Mouse (Mus musculus) neural tube, embryonic 10.5 days (tissue): ENCODE results near the gene Pde8b.
"Not testable (repeated sequence)": the region's sequence is repeated elsewhere in the genome, so short reads cannot be mapped to it uniquely, and the experiment has no call there.

Source experiments
- DNase-seq: peaks from one replicate; pipeline ENCODE4 v3.0.0-alpha.2; 2017; ENCODE audit warnings: low spot score; ENCODE audit errors: extremely low spot score

Gene Pde8b

GRCm38 (mm10) chr13:95221882-95222568 is 28.1 kb downstream of the Pde8b start:
- peak; percentile 19 for DNase-seq

- not testable (repeated sequence) for DNase-seq
Observed at GRCm38 (mm10) chr13:95215661-95216170, 34.4 kb downstream of the Pde8b start.

GRCm38 (mm10) chr13:95212320-95212719 is 37.8 kb downstream of the Pde8b start:
- DNase-seq: no peak

- DNase-seq: not testable (repeated sequence)
Observed at GRCm38 (mm10) chr13:95207301-95207700, 42.8 kb downstream of the Pde8b start.

GRCm38 (mm10) chr13:95202151-95202758 is 47.9 kb downstream of the Pde8b start:
- no peak for DNase-seq

GRCm38 (mm10) chr13:95200817-95201216 is 49.3 kb downstream of the Pde8b start:
- no peak for DNase-seq

- DNase-seq: no peak
Observed at GRCm38 (mm10) chr13:95200036-95200435, 50.1 kb downstream of the Pde8b start.

GRCm38 (mm10) chr13:95196106-95196705 is 53.9 kb downstream of the Pde8b start:
- DNase-seq: no peak

- DNase-seq: no peak
Observed at GRCm38 (mm10) chr13:95191951-95192350, 58.2 kb downstream of the Pde8b start.

GRCm38 (mm10) chr13:95189111-95189510 is 61.0 kb downstream of the Pde8b start:
- no peak for DNase-seq

- DNase-seq: no peak
Observed at GRCm38 (mm10) chr13:95187153-95187665, 62.9 kb downstream of the Pde8b start.

- DNase-seq: no peak
Observed at GRCm38 (mm10) chr13:95186741-95187035, 63.4 kb downstream of the Pde8b start.

GRCm38 (mm10) chr13:95185891-95186740 is 64.0 kb downstream of the Pde8b start:
- no peak for DNase-seq

- DNase-seq: no peak
Observed at GRCm38 (mm10) chr13:95183686-95184085, 66.5 kb downstream of the Pde8b start.

GRCm38 (mm10) chr13:95180208-95180607 is 69.9 kb downstream of the Pde8b start:
- DNase-seq: no peak

GRCm38 (mm10) chr13:95177326-95177725 is 72.8 kb downstream of the Pde8b start:
- no peak for DNase-seq

- DNase-seq: no peak
Observed at GRCm38 (mm10) chr13:95176399-95176798, 73.7 kb downstream of the Pde8b start.

GRCm38 (mm10) chr13:95174253-95174652 is 75.9 kb downstream of the Pde8b start:
- DNase-seq: no peak

GRCm38 (mm10) chr13:95172346-95172745 is 77.8 kb downstream of the Pde8b start:
- no peak for DNase-seq

GRCm38 (mm10) chr13:95160211-95160610 is 89.9 kb downstream of the Pde8b start:
- DNase-seq: no peak

- no peak for DNase-seq
Observed at GRCm38 (mm10) chr13:95158986-95159385, 91.2 kb downstream of the Pde8b start.
